Mouse (Mus musculus): Measurements from ENCODE around the gene Rad9a.
"Not testable (repeated sequence)": the region's sequence is repeated elsewhere in the genome, so short reads cannot be mapped to it uniquely, and the experiment has no call there.

Rad9a gene

GRCm38 (mm10) chr19:4201291-4201909 is at the start of gene Rad9a:
Gene Rad9a, minus strand, starts transcription at chr19:4201662.
- DNase-seq, result peak; percentile 97 to 98

GRCm38 (mm10) chr19:4248683-4249082 is 47.2 kb upstream of the Rad9a start:
- not testable (repeated sequence) for DNase-seq

GRCm38 (mm10) chr19:4247010-4247409 is 45.5 kb upstream of the Rad9a start:
- no peak for DNase-seq

GRCm38 (mm10) chr19:4244775-4245174 is 43.3 kb upstream of the Rad9a start:
- DNase-seq, result no peak

GRCm38 (mm10) chr19:4242416-4242815 is 41.0 kb upstream of the Rad9a start:
- DNase-seq, result no peak

- DNase-seq, result no peak
Measured at GRCm38 (mm10) chr19:4240247-4240668, 38.8 kb upstream of the Rad9a start.

GRCm38 (mm10) chr19:4234548-4234947 is 33.1 kb upstream of the Rad9a start:
- no peak for DNase-seq

GRCm38 (mm10) chr19:4232651-4233050 is 31.2 kb upstream of the Rad9a start:
- DNase-seq, result no peak

- no peak for DNase-seq
Measured at GRCm38 (mm10) chr19:4232186-4232572, 30.7 kb upstream of the Rad9a start.

GRCm38 (mm10) chr19:4231253-4232185 is 30.1 kb upstream of the Rad9a start, which contains the start of gene Pold4:
Gene Pold4, plus strand, starts transcription at chr19:4231899.
- peak; percentile 98 to 99 for DNase-seq

GRCm38 (mm10) chr19:4230415-4230814 is 29.0 kb upstream of the Rad9a start:
- no peak for DNase-seq

- DNase-seq, result peak in 1 of 2 experiments; percentile 34
Measured at GRCm38 (mm10) chr19:4229451-4230076, 28.1 kb upstream of the Rad9a start.

GRCm38 (mm10) chr19:4228891-4229290 is 27.4 kb upstream of the Rad9a start:
- DNase-seq, result no peak

- peak; percentile 81 to 82 for DNase-seq
Measured at GRCm38 (mm10) chr19:4227894-4228678, 26.6 kb upstream of the Rad9a start.

- no peak for DNase-seq
Measured at GRCm38 (mm10) chr19:4227446-4227845, 26.0 kb upstream of the Rad9a start.

GRCm38 (mm10) chr19:4226779-4227178 is 25.3 kb upstream of the Rad9a start:
- DNase-seq, result no peak

- no peak for DNase-seq
Measured at GRCm38 (mm10) chr19:4222165-4222564, 20.7 kb upstream of the Rad9a start.

- no peak for DNase-seq
Measured at GRCm38 (mm10) chr19:4220957-4221743, 19.7 kb upstream of the Rad9a start.

- DNase-seq, result peak in 1 of 2 experiments; percentile 78
Measured at GRCm38 (mm10) chr19:4220416-4220815, 19.0 kb upstream of the Rad9a start.

- DNase-seq, result no peak
Measured at GRCm38 (mm10) chr19:4219943-4220342, 18.5 kb upstream of the Rad9a start.

GRCm38 (mm10) chr19:4218784-4219183 is 17.3 kb upstream of the Rad9a start:
- no peak for DNase-seq

- no peak for DNase-seq
Measured at GRCm38 (mm10) chr19:4218293-4218692, 16.8 kb upstream of the Rad9a start.
